Mouse (Mus musculus): ENCODE results near the gene Stat1. TPM values are rescaled to one million over a fixed set of nuclear protein-coding genes. Genes with fewer than 3 reads are reported as not detected.

Stat1 gene
- polyA plus RNA-seq, 1 experiment from 2014 or later = 23.8 TPM

- no peak for ATAC-seq (replicated peaks; ENCODE audit: low FRiP score, low TSS enrichment, low read depth)
- Histone ChIP-seq H3K9ac (ENCODE audit: low read length) (no peak overlapping the region), H3K9me3 (ENCODE audit: control insufficient read depth, low read length) (no peaks in the 10 kb centered on the region), H3K27ac (ENCODE audit: low read depth) (no peak overlapping the region), H3K36me3 (ENCODE audit: control insufficient read depth, insufficient read depth, low read length) (0 out of 2 replicates have a peak, but pooled peaks cover 7% of the 10 kb centered on the region), H3K4me3 (ENCODE audit: low read depth, low read length) (no peak overlapping the region), H3K27me3 (replicated peaks; ENCODE audit: control insufficient read depth, insufficient read depth, low read length) (no peaks in the 10 kb centered on the region), H3K4me2 (ENCODE audit: low read length) (no peak overlapping the region), H3K4me1 (replicated peaks; ENCODE audit: control insufficient read depth, insufficient read depth, low read length) (0 out of 2 replicates have a peak, but pooled peaks cover 2% of the 10 kb centered on the region)
- WGBS = 56% methylated on average over 3 of the region's 3 CpGs
- no peak for DNase-seq (ENCODE audit: low spot score)
These were observed 22.2 kb downstream of the Stat1 start for GRCm38 (mm10) chr1:52141482-52141881.

GRCm38 (mm10) chr1:52142117-52142516 lies 22.9 kb downstream of the Stat1 start:
- Histone ChIP-seq H3K36me3 (ENCODE audit: control insufficient read depth, insufficient read depth, low read length) (0 out of 2 replicates have a peak, but pooled peaks cover 7% of the 10 kb centered on the region), H3K27ac (ENCODE audit: low read depth) (no peak overlapping the region)

DNA sequence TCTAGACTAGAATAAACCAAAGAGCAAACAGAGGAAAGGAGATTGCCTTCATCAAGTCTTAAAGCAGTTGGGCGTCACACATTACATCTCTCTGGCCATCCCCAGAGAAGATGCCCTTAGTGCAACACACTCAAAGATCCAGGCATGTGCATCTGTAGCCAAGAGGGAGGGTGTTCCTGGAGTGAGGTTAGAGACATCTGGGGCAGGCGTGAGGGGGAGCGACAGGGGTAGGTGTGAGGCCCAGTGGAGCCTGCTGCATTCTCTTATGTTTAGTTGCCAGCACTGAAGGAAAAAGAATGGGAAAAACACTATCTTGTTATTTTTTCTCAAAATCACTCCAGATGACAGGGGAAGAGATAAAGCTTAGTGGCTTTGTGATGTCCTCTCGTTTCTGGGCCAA lies 24.0 kb downstream of the Stat1 start:
- Histone ChIP-seq H3K4me3 (ENCODE audit: low read depth, low read length) (no peak overlapping the region), H3K4me2 (ENCODE audit: low read length) (no peak overlapping the region), H3K9me3 (ENCODE audit: control insufficient read depth, low read length) (no peaks in the 10 kb centered on the region), H3K4me1 (replicated peaks; ENCODE audit: control insufficient read depth, insufficient read depth, low read length) (0 out of 2 replicates have a peak, but pooled peaks cover 6% of the 10 kb centered on the region), H3K9ac (ENCODE audit: low read length) (no peak overlapping the region), H3K27ac (ENCODE audit: low read depth) (no peak overlapping the region), H3K27me3 (replicated peaks; ENCODE audit: control insufficient read depth, insufficient read depth, low read length) (no peaks in the 10 kb centered on the region), H3K36me3 (ENCODE audit: control insufficient read depth, insufficient read depth, low read length) (0 out of 2 replicates have a peak, but pooled peaks cover 3% of the 10 kb centered on the region)
- no peak for DNase-seq (ENCODE audit: low spot score)
- ATAC-seq (replicated peaks; ENCODE audit: low FRiP score, low TSS enrichment, low read depth) = no peak
- WGBS = 76% methylated on average over 4 of the region's 4 CpGs

More at GRCm38 (mm10) chr1:52142117-52142516, 22.9 kb downstream of the Stat1 start:
- DNase-seq (ENCODE audit: low spot score) (no peak), ATAC-seq (replicated peaks; ENCODE audit: low FRiP score, low TSS enrichment, low read depth) (no peak)
- 67% methylated on average over 4 of the region's 4 CpGs for WGBS
- Histone ChIP-seq H3K4me1 (replicated peaks; ENCODE audit: control insufficient read depth, insufficient read depth, low read length) (0 out of 2 replicates have a peak, but pooled peaks cover 6% of the 10 kb centered on the region), H3K27me3 (replicated peaks; ENCODE audit: control insufficient read depth, insufficient read depth, low read length) (no peaks in the 10 kb centered on the region), H3K9ac (ENCODE audit: low read length) (no peak overlapping the region), H3K4me2 (ENCODE audit: low read length) (no peak overlapping the region), H3K9me3 (ENCODE audit: control insufficient read depth, low read length) (no peaks in the 10 kb centered on the region), H3K4me3 (ENCODE audit: low read depth, low read length) (no peak overlapping the region)

DNA sequence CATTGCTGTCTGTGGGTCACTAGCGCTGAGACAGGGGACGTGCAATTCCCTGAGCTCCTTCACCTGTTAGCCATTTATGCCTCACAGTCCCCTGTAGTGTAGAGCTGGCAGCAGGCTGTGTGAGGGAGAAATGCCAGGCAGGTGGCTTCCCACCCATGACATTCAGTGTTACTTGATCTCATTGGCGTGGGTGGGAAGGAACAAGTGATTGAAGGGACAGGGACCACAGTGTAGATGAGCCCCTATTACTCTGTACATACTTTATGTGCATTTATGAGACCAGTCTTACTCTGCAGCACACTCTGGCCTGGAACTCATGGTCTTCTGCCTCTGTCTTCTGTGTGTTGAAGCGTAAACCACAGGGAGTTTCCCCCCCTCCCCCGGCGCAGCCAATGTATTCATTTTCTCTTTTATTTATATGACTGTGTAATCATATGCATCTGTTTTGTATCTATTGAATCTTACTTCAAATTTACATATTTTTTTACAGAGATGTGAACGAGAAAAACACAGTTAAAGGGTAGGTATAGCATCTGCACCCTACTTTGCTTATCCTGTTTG lies 24.4 kb downstream of the Stat1 start:
- 85% methylated on average over 7 of the region's 7 CpGs for WGBS
- H3K36me3 ChIP-seq (ENCODE audit: control insufficient read depth, insufficient read depth, low read length) = 0 out of 2 replicates have a peak, but pooled peaks cover 3% of the 10 kb centered on the region
- no peak for ATAC-seq (replicated peaks; ENCODE audit: low FRiP score, low TSS enrichment, low read depth)

GRCm38 (mm10) chr1:52144907-52145306 lies 25.7 kb downstream of the Stat1 start:
- H3K9ac ChIP-seq (ENCODE audit: low read length) = no peak overlapping the region
- no peaks in the 10 kb centered on the region for H3K27me3 ChIP-seq (replicated peaks; ENCODE audit: control insufficient read depth, insufficient read depth, low read length)
- DNase-seq (ENCODE audit: low spot score) (no peak), ATAC-seq (replicated peaks; ENCODE audit: low FRiP score, low TSS enrichment, low read depth) (no peak; the same call in 1 of the 2 replicates)
- H3K4me1 ChIP-seq (replicated peaks; ENCODE audit: control insufficient read depth, insufficient read depth, low read length) = 0 out of 2 replicates have a peak, but pooled peaks cover 8% of the 10 kb centered on the region
- H3K4me2 ChIP-seq (ENCODE audit: low read length) = no peak overlapping the region
- H3K27ac ChIP-seq (ENCODE audit: low read depth) = no peak overlapping the region
- H3K4me3 ChIP-seq (ENCODE audit: low read depth, low read length) = no peak overlapping the region
- H3K9me3 ChIP-seq (ENCODE audit: control insufficient read depth, low read length) = no peaks in the 10 kb centered on the region
- 0 out of 2 replicates have a peak, but pooled peaks cover 3% of the 10 kb centered on the region for H3K36me3 ChIP-seq (ENCODE audit: control insufficient read depth, insufficient read depth, low read length)
- WGBS = 71% methylated on average over 10 of the region's 10 CpGs

More for the DNA sequence above, 24.4 kb downstream of the Stat1 start:
- no peaks in the 10 kb centered on the region for H3K27me3 ChIP-seq (replicated peaks; ENCODE audit: control insufficient read depth, insufficient read depth, low read length)
- H3K4me1 ChIP-seq (replicated peaks; ENCODE audit: control insufficient read depth, insufficient read depth, low read length) = 0 out of 2 replicates have a peak, but pooled peaks cover 6% of the 10 kb centered on the region
- no peak overlapping the region for H3K4me2 ChIP-seq (ENCODE audit: low read length)
- H3K4me3 ChIP-seq (ENCODE audit: low read depth, low read length) = no peak overlapping the region
- no peaks in the 10 kb centered on the region for H3K9me3 ChIP-seq (ENCODE audit: control insufficient read depth, low read length)
- DNase-seq (ENCODE audit: low spot score) = no peak
- no peak overlapping the region for H3K9ac ChIP-seq (ENCODE audit: low read length)
- H3K27ac ChIP-seq (ENCODE audit: low read depth) = no peak overlapping the region

DNA sequence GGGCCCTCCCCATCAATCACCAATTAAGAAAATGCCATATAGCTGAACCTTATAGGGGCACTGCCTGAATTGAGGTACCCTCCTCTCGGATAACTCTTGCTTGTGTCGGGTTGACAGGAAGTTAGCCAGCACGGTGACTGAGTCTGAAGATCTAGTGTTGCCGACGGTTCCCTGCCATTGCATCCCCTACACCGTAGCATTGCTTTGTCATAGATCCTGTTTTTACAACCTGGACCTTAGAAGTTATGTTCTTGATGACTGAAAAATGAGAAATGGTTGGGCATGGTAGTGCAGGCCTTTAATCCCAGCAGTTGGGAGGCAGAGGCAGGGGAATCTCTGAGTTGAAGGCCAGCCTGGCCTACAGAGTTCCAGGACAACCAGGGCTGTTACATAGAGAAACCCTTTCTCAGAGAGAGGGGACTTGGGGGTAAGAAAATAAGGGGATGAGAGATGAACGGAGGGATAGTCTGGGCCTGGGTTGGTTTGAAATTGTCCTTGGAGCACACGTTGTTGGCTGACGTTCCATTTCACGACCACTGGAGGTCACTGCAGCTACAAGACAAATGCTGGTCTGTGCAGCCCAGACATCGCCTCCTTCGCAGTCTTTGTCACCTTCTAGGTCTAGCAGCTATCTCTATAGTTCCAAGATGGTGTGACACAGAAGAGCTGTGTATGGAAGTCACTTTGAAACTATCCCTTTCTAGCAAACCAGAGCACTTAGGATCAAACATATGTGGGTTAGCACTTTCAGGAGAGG lies 27.2 kb downstream of the Stat1 start:
- no peak overlapping the region for H3K27ac ChIP-seq (ENCODE audit: low read depth)
- H3K36me3 ChIP-seq (ENCODE audit: control insufficient read depth, insufficient read depth, low read length) = 0 out of 2 replicates have a peak, but pooled peaks cover 3% of the 10 kb centered on the region
- H3K9me3 ChIP-seq (ENCODE audit: control insufficient read depth, low read length) = no peaks in the 10 kb centered on the region
- H3K4me3 ChIP-seq (ENCODE audit: low read depth, low read length) = no peak overlapping the region
- H3K27me3 ChIP-seq (replicated peaks; ENCODE audit: control insufficient read depth, insufficient read depth, low read length) = no peaks in the 10 kb centered on the region
- peaks cover 20% of the 10 kb centered on the region; the same call in 1 of the 2 replicates for H3K4me1 ChIP-seq (replicated peaks; ENCODE audit: control insufficient read depth, insufficient read depth, low read length)
- 57% methylated on average over 12 of the region's 12 CpGs for WGBS
- H3K9ac ChIP-seq (ENCODE audit: low read length) = no peak overlapping the region
- ATAC-seq (replicated peaks; ENCODE audit: low FRiP score, low TSS enrichment, low read depth) = peak; percentile 61; the same call in 1 of the 2 replicates
- no peak for DNase-seq (ENCODE audit: low spot score)
- H3K4me2 ChIP-seq (ENCODE audit: low read length) = no peak overlapping the region

DNA sequence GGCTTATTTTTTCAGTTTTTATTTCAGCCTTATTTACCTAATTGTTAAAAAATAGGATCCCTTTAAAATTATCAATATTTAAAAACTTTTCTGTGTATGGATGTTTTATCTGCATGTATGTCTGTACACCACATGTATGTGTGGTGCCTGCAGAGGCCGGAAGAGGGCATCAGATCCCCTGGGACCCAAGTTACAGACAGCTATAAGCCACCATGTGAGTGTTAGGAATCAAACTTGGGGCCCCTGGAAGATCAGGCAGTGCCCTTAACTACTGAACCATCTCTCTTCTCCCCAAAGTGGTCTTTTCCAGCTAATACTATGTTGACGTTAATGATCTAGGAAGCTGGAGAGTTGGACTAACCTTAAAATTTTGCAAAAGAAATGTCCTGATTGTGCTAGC lies 28.2 kb downstream of the Stat1 start:
- Histone ChIP-seq H3K4me3 (ENCODE audit: low read depth, low read length) (no peak overlapping the region), H3K4me2 (ENCODE audit: low read length) (no peak overlapping the region), H3K27me3 (replicated peaks; ENCODE audit: control insufficient read depth, insufficient read depth, low read length) (no peaks in the 10 kb centered on the region), H3K9ac (ENCODE audit: low read length) (no peak overlapping the region), H3K9me3 (ENCODE audit: control insufficient read depth, low read length) (no peaks in the 10 kb centered on the region), H3K27ac (ENCODE audit: low read depth) (no peak overlapping the region), H3K4me1 (replicated peaks; ENCODE audit: control insufficient read depth, insufficient read depth, low read length) (peaks cover 20% of the 10 kb centered on the region; the same call in 1 of the 2 replicates), H3K36me3 (ENCODE audit: control insufficient read depth, insufficient read depth, low read length) (0 out of 2 replicates have a peak, but pooled peaks cover 3% of the 10 kb centered on the region)
- ATAC-seq (replicated peaks; ENCODE audit: low FRiP score, low TSS enrichment, low read depth) = no peak
- WGBS = 91% methylated on average over 2 of the region's 2 CpGs
- no peak for DNase-seq (ENCODE audit: low spot score)

DNA sequence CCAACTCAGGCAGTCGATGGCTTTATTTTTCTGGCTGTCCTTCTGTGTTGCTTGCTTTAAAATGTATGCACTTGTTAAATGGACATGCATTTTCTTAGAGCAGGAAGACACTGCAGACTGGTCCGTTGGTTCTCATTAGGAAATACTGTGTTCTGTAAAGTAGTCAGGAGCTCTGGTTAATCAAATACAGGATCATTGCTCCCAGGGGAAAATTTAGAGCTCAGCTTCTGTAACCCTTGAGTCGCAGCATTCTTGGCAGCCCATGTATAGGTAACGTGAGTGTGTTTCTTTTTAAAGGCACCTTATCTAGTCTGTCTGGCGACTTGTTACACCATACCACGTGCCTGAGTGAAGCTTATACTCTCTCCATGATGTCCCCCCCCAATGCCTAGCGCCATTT lies 28.9 kb downstream of the Stat1 start:
- no peak overlapping the region for H3K27ac ChIP-seq (ENCODE audit: low read depth)
- H3K9ac ChIP-seq (ENCODE audit: low read length) = no peak overlapping the region
- no peaks in the 10 kb centered on the region for H3K27me3 ChIP-seq (replicated peaks; ENCODE audit: control insufficient read depth, insufficient read depth, low read length)
- 0 out of 2 replicates have a peak, but pooled peaks cover 3% of the 10 kb centered on the region for H3K36me3 ChIP-seq (ENCODE audit: control insufficient read depth, insufficient read depth, low read length)
- H3K4me2 ChIP-seq (ENCODE audit: low read length) = no peak overlapping the region
- H3K4me3 ChIP-seq (ENCODE audit: low read depth, low read length) = no peak overlapping the region
- no peaks in the 10 kb centered on the region for H3K9me3 ChIP-seq (ENCODE audit: control insufficient read depth, low read length)
- 68% methylated on average over 7 of the region's 7 CpGs for WGBS
- peaks cover 20% of the 10 kb centered on the region; the same call in 1 of the 2 replicates for H3K4me1 ChIP-seq (replicated peaks; ENCODE audit: control insufficient read depth, insufficient read depth, low read length)
- no peak for DNase-seq (ENCODE audit: low spot score)
- no peak for ATAC-seq (replicated peaks; ENCODE audit: low FRiP score, low TSS enrichment, low read depth)

All from intestine, embryonic 14.5 days (tissue).